In genomic region chr16:50032798-50033197, GRCm38 (mm10) we compare ENCODE assay signal across 21 mouse cellular contexts.
"Had no signal": no experiment of that assay in that cellular context is flagged by ENCODE, and none has a peak within 500 bp of the region (broad histone marks: within the 10 kb centered on the region; RNA-seq: fewer than 3 reads in every experiment).

No protein-coding gene starts in this region.

- ATAC-seq: lung, postnatal 0 days; midbrain, embryonic 13.5 days; midbrain, embryonic 15.5 days had no signal

- H3K27me3 ChIP-seq: lung, embryonic 15.5 days; megakaryocyte, embryonic 14.5 days; midbrain, embryonic 13.5 days; midbrain, embryonic 15.5 days; neural tube, embryonic 13.5 days; neural tube, embryonic 15.5 days had no signal

- H3K9me3 ChIP-seq: lung, embryonic 15.5 days; megakaryocyte, embryonic 14.5 days; midbrain, embryonic 13.5 days; midbrain, embryonic 15.5 days; neural tube, embryonic 13.5 days; neural tube, embryonic 15.5 days had no signal

- H3K4me1 ChIP-seq: lung, embryonic 15.5 days; neural tube, embryonic 13.5 days had no signal

- H3K36me3 ChIP-seq: lung, embryonic 15.5 days; midbrain, embryonic 13.5 days; midbrain, embryonic 15.5 days; neural tube, embryonic 13.5 days; neural tube, embryonic 15.5 days had no signal

- H3K4me2 ChIP-seq: lung, embryonic 15.5 days; midbrain, embryonic 11.5 days; midbrain, embryonic 13.5 days; midbrain, embryonic 15.5 days; neural tube, embryonic 13.5 days; neural tube, embryonic 15.5 days had no signal

- H3K9ac ChIP-seq: lung, embryonic 15.5 days; midbrain, embryonic 13.5 days; midbrain, embryonic 15.5 days; neural tube, embryonic 13.5 days; neural tube, embryonic 15.5 days had no signal

- H3K27ac ChIP-seq: lung, embryonic 15.5 days; macrophage; midbrain, embryonic 15.5 days; neural tube, embryonic 13.5 days; neural tube, embryonic 15.5 days had no signal

- H3K4me3 ChIP-seq: lung, embryonic 15.5 days; megakaryocyte, embryonic 14.5 days; midbrain, embryonic 13.5 days; midbrain, embryonic 15.5 days; myocyte; neural tube, embryonic 13.5 days; neural tube, embryonic 15.5 days had no signal

- DNase-seq: lung, adult 2 months; lung, postnatal 14 days; lung, postnatal 36 days; retina, postnatal 1 day; right cerebral cortex, adult 18-20 months; right cerebral cortex, postnatal 25 days; right cerebral cortex, postnatal 4 days; spleen, adult 18-20 months; thymus, adult 18-20 months; thymus, postnatal 14 days; thymus, postnatal 36 days had no signal
